Mouse (Mus musculus) spleen, postnatal 4 days (tissue): Measurements from ENCODE around the gene Slc7a5.

Source experiments
- DNase-seq, 2 experiments: peaks; one replicate each; pipeline ENCODE4 v3.0.0; 2022; ENCODE audit warnings: low spot score in 2 of 2

Gene Slc7a5

DNA sequence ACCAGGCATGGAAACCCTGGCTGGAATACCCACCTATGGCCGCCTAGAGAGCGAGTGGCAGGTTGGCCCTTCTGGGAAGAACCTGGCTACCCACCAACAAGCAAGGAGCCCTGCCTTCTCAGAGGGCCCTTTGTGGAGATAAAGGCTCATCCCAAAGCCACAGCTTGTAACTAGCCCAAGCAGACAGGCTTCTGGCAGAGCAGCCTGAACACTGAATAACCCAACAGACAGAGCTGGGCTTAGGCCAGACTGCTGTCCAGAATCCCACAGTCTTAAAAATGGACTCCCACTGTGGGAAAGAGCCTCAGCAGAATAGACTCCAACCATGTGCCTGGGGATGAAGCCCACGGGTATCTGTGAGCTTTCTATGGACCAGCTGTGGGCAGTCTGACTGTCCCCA is 23.3 kb downstream of the Slc7a5 start:
- no peak for DNase-seq

DNA sequence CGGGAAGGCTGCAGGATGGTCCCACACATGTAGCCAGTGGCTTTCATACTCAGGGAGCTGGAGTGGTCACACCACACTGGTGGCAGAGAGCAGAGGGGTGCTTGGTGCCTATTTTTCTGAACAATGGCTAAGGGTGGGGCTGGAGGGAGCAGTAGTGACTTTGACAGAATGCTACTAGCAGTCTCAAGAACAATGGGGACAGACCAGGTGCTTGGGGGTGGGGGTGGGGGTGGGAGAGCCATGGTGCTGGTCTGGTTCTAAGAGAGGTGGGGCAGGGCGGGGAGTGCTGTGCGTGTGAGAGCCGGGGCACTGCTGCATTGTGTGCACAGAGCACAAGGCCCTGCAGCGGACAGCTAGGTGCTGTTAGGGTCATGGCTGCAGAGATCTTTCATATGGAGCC is 25.6 kb downstream of the Slc7a5 start:
- DNase-seq = no peak

DNA sequence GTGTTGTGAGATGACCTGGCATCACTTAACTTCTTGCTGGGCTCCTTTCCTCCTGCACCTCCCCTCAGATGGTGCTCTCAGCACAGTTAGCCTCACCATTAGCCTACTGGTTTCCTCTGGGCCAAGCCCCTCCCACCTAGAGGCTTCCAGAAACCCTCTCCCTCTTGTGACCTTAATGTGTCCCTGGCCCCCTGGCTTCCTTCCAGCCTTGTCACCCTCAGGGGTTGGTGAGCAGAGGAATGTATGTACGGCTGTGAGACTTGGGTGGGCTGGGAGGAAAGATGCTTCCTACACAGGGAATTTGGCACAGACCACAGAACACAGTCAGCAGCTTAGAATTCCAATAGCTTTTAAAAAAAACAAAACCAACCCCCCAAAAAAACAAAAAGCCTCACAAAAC is 26.7 kb downstream of the Slc7a5 start:
- DNase-seq = no peak

DNA sequence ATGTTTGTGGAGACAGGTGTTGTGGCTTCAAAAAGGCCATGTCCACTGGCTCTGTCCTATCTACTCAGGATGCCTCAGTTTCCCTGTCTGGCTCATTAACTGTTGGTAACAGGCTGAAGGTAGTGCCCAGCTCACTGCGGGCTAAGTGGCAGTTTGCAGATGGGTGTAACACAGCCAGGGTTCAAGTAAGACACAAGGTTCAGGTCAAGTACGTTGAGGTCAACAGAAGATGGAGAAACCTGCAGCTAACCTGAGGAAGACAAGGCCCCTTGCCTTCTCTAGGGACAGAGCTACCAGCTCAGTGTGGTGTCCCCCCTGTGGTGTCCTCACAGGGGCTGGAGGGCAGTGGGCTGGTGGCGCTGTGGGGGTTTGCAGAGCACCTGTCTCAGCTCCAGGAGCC is 27.8 kb downstream of the Slc7a5 start:
- no peak for DNase-seq

DNA sequence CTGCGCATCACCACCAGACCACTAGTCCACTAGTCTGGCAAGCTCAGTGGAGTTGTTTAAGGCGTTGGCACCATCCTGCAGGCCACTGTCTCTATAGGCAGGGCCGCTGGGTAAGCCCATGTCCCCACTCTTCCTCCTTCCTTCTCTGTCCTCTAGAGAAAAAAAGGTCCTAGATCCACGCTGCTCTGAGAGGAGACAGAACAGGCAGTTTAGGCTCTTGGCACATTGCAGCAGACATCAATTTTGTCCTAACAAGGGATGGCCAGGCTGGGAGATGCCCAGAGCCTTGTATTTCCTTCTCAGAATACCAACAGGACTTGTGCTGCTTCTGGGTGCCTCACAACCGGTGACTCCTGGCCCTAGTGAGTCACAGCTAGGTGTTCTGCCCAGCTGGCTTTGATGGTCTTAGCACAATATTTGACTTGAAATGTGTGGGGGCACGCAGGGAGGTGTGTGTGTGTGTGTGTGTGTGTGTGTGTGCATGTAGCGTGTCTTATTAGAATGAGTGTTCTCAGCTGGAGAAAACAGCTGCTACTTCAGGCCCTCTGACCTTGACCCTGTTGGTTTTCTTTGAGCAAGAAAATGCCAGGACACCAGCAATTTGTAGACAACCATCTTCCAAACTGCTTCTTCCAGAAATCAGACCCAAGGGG is 29.5 kb downstream of the Slc7a5 start:
- no peak for DNase-seq

DNA sequence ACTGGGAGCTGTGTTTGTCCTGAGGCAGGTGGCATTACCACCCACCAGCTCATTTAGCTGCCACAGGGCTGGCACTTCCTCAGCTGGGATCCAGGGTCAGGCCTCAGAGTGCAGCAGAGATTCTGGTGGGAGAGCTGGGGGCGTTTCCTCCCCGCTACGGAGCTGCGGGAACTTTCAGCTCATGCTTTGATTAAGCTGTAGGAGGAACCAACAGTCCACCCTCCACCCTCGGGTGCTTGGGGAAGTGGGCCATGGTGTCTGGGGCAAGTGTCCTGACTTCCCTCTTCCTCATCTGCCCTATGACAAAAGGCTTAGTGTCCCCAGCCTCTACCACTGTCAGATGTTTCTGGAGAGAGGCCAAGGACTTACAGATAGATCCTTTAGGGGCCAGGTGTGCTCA is 30.3 kb downstream of the Slc7a5 start:
- peak in 1 of 2 experiments; percentile 36 for DNase-seq

DNA sequence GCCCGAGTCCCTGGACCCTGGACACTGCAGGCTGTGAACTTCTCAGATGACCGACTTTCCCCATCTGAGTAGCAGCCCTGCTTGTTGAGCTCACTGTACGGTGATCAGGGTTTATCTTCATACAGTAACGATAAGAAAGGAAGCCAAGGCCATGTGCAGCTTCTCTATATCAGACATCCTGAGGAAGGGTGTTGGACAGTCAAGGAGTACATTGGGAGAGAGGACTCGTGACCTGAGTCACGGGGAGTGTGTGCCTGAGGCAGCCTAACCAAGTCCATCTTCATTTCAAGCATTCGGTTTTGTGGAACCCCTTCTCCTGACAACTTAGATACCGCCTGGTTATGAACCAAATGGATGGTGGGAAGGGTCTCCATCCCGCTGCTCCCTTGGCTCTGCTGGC is 32.0 kb downstream of the Slc7a5 start:
- DNase-seq = no peak

DNA sequence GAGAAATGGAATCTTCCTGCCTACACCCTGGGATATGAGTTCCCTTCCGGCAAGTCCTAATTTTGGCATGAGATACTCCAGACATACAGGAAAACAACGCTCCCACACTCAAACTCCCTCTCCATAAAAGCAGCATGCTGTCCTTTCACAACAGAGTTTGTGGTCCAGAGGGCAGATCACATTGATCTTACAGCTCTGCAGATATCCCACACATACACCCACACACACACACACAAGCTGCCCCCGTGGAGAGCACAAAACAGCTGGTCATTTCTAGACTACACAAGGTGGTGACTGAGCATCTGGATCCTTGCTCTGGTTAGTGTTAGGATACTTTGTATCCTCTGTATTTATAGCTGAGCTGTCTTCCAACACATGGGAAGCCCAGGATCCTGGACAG is 32.4 kb downstream of the Slc7a5 start:
- DNase-seq = no peak

DNA sequence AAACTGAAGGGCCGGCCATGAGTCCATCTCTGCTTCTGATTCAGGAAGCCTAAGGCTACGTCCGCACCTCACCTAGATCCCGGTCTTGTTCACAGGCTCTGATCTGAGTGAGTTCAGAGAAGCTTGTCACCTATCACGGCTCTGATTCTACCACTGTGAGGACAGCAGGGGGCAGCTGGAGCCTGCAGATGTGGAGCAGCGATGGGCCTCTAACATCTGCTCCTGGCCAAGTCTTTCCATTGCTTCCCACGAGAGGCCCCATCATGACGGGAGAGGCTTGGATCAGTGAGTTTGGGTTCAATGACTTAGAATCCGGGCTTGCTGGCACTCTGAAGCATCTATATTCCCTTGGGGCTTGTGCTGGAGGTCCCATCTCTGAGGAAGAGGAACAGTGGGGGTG is 33.5 kb downstream of the Slc7a5 start:
- DNase-seq = peak in 1 of 2 experiments; percentile 35

DNA sequence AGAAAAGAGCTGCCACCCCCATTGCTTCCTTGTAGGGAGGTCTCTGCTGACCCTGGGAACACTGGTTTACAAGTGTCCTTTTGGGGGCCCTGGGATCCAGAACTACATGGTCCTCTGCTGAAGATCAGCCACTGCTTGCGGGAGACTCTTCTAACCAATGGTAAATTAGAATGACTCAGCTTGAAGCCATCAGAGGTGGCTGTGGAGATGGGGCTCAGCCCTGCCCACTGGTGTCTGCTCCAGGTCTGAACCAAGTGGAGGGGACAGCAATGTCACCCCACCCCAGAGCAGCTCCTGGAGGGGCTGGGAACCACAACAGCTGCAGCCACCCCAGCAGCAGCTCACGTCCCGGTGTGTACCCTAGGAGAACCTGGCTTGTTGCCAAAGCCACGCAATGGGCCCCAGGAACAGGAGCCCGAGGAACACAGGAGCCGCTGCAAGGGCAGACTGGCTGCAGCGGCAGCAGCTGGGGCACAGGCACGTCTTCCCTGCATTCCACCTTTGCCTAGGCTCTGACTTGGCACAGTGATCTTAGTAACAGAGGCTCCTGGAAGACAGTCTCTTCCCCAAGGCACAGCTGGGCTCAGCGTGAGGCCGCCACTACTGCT is 35.6 kb downstream of the Slc7a5 start:
- DNase-seq = no peak

DNA sequence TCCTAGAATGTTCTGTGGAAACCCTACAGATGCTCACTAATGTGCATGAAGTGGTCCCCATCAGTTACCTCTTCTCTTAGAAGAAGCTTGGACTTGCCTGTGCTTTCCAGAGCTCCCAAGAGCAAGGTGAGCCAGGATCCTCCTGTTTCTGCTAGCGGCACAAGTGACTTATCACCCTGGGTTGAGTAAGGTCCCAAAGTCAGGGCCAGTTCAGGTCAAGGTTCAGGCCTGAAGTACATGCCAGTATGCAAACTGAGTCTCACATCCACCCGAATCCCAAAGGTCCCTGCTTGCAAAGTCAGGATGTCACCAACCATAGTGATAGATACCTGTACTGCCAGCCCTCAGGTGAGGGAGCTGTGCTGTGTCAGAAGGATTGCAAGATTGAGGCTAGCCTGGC is 37.3 kb downstream of the Slc7a5 start:
- no peak for DNase-seq

DNA sequence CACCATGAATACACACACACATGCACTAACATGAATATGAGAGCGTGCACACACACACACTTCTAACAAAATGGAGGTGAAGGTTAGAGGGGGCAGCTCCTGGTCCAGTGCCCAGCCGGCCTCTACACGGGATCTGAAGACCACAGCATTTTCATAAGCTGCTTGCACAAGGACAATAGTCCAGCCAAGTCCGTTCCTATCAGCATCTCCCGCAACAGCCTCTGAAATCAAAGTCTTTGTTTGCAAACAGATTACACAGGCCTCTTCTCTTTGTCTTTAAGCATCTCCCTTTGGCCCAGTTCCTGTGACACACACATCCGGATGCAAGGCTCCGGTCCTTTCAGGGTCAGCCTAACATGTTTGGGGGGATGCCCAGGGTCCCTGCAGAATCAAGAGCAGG is 38.6 kb downstream of the Slc7a5 start:
- no peak for DNase-seq

DNA sequence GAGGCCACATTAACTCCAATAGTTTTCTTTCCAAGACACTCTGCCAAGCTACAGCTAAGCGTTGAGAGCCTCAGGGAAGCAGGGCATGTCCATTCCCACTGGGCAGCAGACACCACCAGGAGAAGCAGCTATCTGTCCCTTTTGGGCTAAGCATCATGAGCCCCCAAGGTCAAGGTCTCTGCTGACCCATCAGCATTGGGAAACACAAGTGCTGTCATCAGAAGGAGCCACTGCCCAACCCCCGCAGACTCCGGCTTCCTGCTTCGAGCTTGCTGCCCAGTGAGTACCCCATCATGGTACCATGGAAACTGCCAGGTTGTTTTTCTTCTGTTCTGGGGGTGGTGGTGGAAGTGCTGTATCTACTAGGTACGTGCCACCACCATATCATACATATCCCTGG is 39.3 kb downstream of the Slc7a5 start:
- DNase-seq = no peak

DNA sequence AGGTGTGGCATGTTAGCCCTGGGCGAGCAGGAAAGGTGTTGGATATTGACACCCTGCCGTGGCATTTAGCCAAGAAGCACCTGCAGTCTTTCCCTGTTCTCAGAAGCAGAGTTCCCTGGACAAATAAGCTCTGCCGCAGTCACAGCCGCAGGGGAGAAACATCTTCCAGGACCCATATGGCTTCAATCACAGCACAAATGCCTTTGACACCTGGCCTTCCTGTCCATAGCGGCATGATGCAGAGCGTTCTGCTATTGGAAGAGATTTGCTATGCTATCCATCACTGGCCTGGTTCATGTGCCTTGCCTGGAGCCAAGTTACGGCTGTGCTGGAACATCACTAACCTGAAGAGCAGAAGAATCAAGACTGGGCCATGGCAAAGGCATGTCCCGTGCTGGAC is 42.1 kb downstream of the Slc7a5 start:
- DNase-seq = no peak

DNA sequence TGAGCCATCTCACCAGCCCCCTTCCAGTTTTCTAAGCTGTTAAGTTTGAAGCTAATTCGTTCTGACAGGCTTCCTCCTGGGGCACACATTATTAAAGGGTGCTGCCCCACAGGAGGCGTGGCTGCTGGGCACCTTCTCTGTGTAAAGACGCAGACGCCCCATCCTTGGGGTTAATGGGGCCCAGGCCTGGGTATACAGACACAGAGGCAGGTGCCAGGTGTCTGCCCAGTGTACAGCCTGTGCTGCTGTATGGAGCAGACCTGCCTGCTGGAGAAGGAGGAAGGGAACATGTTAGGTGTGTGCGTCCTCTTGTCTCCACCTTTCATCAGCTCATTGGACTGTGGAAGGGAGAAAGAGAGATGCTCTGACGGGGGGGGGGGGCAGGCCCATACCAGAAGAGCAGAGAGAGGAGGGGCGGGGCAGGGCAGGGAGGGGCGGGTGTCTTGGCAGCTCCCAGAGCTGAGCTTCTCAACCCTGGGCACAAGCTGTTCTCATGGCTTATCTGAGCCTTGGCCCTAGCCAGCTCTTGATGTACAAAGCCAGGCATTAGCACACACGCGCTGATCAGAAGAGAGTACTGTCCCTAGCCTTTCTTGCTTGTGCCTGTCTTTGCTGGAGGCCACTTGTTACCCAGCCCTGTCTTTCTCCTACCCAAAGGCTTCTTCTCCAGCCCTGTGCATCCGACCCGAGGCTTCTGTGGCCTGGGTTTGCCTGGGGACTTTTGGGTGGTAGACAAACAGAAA is 45.5 kb downstream of the Slc7a5 start:
- no peak for DNase-seq

DNA sequence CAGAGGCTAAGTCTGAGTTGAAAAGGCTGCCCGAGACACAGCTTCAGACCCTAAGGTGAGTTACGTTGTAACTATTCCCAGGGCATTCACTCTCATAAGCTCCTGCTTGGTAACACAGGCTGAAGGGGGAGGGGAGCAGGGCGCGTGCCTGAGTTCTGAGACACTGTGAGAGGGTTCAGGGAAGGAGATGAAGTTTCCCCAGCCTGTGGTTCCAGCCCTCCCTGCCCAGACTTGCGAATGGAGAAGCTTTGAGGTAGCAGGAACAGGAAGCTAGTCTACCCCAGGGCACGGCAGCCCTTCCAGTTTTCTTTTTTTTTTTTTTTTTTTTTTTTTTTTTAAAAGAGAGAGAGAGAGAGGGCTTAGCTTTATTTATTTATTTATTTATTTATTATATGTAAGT is 46.2 kb downstream of the Slc7a5 start:
- no peak for DNase-seq

DNA sequence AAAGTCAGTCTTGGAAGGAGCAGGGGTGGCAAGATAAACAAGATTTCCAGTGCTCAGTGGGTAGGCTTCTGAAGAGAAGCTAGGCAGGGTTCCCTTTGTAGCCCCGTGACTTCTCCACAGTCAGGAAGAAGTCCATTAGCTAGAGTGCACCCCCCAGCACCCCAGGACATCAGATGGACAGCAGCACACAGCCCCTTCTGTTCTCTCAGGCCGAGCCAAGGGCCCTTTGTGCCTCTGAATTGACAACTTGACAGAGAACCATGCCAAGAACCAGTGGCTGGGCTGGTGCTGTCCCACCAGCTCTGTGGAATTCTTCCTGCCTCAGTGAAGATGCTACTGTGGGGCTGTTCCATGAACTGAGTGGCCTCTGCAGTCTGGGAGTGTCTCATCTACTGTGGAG is 49.7 kb downstream of the Slc7a5 start:
- DNase-seq = no peak

DNA sequence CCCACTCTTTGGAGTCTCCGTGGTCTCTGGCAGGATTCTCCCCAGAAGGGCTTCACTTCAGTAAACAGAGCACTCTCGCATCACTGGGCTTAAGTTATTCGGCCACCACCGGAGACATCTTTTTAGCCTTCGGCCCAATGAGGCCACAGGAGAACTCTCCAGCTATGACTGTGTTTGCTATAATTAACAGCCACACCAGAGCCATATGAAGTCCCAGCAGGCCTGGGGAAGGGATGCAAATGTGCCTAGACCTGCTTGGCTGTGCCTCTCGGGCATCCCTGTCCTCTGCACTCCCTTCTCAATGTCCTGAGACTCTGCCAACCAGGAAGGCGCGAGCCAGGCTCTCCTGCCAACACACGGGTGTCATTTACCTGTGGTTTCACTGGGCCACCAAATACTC is 50.2 kb downstream of the Slc7a5 start:
- DNase-seq = no peak

DNA sequence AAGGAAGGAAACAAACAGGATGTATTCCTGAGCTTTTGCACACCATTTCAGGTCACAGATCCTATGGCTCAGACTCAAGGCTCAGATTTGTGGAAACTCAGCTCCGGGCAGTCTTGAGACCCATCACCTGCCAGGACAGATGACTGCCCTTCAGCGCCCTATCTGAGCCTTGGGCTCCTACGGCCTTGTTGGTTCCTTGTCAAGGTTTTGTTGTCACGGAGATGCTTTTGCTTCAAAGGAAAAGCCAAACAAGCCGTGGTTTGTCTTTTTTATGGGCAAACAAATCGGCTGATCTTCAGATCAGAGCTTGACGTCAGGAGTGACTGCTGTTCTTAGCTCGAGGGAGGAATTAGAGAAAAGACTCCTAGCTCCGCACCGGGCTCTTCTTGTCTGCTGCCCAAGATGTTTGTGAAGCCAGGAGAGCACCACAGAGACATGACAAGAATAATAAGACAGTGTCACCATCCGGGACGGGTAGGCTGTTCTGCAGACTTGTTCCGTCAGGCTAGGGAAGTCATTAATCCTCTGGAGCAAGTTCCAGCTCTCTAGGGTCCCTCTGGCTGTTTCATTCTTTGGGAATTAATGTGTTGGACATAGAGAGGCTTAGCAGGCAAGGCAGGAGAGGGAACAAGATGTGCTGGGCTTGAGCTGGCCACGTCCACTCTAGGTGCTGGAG is 51.3 kb downstream of the Slc7a5 start:
- DNase-seq = no peak

DNA sequence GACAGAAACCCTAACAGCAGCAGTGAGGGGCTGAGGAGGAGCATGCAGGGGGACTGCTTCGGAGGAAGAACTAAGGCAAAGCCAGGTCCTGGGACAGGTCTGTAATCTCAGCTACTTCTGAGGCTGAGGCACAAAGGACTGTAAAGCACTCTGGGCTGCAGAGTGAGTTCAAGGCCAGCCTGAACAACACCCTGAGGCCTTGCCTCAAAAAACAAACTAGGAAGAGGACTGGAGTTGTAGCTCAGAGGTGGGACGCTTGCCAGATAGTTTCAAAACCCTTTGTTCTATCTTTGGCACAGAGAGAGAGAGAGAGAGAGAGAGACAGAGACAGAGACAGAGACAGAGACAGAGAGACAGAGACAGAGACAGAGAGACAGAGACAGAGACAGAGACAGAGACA is 53.9 kb downstream of the Slc7a5 start:
- no peak for DNase-seq

DNA sequence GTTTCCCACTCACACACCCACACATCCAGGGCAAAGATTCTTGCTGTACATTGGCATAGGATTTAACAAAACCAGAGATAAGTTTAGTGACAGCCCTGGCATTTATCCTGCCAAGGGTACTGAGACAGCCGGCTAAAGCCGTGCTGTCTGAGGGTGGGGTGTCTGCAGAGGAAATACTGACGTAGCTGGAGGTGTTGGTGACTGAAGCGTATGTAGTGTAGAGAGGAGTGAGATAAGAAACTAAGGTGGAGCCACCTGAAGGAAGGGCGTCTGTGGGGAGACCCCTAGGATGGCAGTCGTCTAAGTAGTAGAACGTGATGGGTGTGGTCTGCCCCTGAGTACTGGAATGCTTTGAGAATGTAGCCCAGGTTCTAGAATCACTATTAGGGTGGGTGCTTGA is 55.0 kb downstream of the Slc7a5 start:
- no peak for DNase-seq

DNA sequence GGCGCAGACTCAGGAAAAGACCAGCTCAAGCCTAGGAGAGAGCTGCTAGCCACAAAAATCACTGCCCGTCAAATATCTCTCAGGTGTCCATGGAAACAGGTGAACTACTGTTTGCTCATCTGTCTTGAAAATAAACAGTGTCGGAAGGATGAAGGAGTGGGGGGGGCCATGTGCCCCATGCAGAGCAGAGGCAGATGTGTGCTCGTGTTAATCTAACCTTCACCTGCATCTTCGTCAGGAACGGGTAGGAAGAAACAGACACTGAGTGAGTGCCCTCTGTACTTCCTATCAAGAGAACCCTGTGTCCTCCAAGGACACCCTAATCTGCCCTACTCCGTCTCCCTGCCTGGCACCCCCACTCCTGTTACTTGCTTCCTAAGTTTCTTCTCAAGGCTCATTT is 55.8 kb downstream of the Slc7a5 start:
- no peak for DNase-seq
